Mouse (Mus musculus) adrenal gland, postnatal 0 days (tissue): ENCODE measurements around the gene Strbp. TPM values are rescaled to one million over a fixed set of nuclear protein-coding genes. Genes with fewer than 3 reads are reported as not detected.

Source experiments
- microRNA-seq: library from miRNA; unstranded; fragments of <30 nt; microRNA quantifications from one replicate; pipeline ENCODE4, GENCODE M21; 2016; ENCODE audit warnings: borderline replicate concordance; ENCODE audit not compliant: insufficient number of aligned reads
- polyA plus RNA-seq: library from polyadenylated mRNA; unstranded; fragments of >200 nt; fragmentation: Nextera tagmentation; extraction: Ambion mirVana; gene quantifications from 2 replicates; pipeline ENCODE4 v1.2.1, GENCODE M21; 2015

The Strbp gene
- polyA plus RNA-seq, result 22.4 and 24.5 TPM in 2 replicates

GRCm38 (mm10) chr2:37703230-37703954 is at the start of gene Strbp:
TSS of gene Strbp (minus strand) at chr2:37703859.

GRCm38 (mm10) chr2:37516030-37516710 is 187.5 kb downstream of the Strbp start, which contains the start of gene Gpr21:
TSS of gene Gpr21 (plus strand) at chr2:37516332.

DNA sequence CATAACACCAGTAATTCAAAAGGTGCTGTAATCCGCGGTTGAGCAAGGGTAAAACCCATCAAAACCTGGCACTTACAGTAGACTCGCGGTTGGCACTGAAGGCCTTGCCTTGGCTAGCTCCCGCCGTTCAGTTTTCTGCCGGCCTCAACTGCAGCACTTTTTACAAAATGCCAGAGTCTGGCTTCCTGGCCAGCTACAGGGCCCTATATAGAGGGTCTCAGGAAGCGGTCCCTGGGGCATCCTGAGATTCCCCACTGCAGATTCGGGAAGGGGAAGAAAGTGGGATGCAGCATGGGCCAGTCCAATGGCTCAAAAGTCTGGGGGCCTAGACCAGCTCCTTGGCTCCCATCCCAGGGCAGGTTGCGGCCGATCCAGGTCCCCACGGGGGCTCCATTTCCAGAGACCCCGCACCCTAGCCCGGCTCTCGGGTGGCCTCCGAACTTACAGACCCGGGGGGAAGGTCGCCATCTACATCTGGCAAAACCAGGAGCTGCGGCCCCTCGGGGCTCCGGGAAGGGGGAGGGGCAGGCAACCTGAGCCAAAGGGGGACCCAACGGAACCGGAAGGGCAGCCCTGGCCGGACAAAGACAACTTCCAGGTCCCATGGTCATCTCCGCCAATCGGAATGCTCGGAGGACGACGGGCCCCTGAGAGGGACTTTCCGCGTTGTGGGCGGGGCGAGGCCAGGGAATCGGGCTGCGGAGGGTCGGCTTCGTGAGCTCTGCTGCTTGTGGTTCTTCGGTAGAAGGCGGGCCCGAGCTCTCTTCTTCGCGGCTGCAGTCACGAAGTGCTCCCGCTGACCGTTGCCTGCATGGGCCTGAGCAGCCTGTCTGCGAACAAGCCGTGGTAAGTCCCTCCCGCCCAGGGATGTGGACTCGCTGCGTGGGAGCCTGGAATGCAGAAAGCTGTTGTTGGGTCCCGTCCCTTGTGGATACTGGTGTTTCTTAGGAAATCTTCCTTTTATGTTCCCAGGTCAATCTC is 260.8 kb downstream of the Strbp start, which contains the start of the genes Zbtb26, Zbtb6 and Rabgap1:
Gene Zbtb26 (minus strand): TSS at position 525 of the 981 bp plus-strand sequence.
Gene Zbtb6 (minus strand): TSS at position 561 of the 981 bp plus-strand sequence.
Gene Rabgap1 (plus strand): TSS at position 669 of the 981 bp plus-strand sequence.

Small RNAs within 50 kb of the gene (microRNA-seq; reads per million reads assigned to microRNA genes)
- gene Mir5128, result not detected

Other genes with a start within 250 kb of the Strbp start
- 0.46 and 0.57 TPM in 2 replicates for gene Gpr21, start 187.5 kb downstream of the Strbp start, polyA plus RNA-seq
- 0.51 and 0.63 TPM in 2 replicates for gene Crb2, start 72.4 kb upstream of the Strbp start, polyA plus RNA-seq